23 mouse cellular contexts compared by ENCODE assay signal in the genomic region with DNA sequence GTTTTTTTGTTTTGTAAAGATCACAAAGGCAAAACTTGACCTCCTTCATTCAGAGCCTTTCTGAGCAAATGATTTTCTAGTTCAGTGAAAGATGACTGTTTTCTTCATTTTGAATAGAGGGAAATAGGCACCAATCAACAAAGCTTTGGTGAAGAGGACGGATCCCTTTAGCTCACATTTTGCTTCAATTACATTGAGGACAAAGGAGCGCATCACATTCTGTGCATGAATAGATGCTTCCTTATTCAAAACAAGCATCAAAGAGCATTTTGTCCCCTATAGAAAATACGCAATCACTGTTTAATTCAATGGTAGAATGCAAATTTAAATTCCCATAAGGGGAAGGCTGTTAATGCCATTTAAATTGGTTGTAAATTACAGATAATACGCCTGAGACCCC.
DNase-seq lines count a peak whose midpoint lies in the region; ATAC-seq and TF ChIP-seq lines count a peak whose summit lies in the region.
"Had no signal": no experiment of that assay in that cellular context is flagged by ENCODE, and none has a peak within 500 bp of the region (broad histone marks: within the 10 kb centered on the region; RNA-seq: fewer than 3 reads in every experiment).

No protein-coding gene starts in this region.

- no peak overlapping the region for H3K4me2 ChIP-seq in forebrain, embryonic 14.5 days (ENCODE audit: low read length)
- H3K4me2 ChIP-seq in forebrain, postnatal 0 days (ENCODE audit: low read depth), result no peak overlapping the region
- no peak overlapping the region for H3K4me2 ChIP-seq in stomach, postnatal 0 days (replicated peaks; ENCODE audit: low read depth)
- H3K4me2 ChIP-seq: heart, embryonic 12.5 days; heart, embryonic 15.5 days; hindbrain, embryonic 12.5 days; hindbrain, embryonic 15.5 days had no signal

- H3K9me3 ChIP-seq in forebrain, embryonic 14.5 days (replicated peaks; ENCODE audit: control insufficient read depth, low read length), result no peaks in the 10 kb centered on the region
- H3K9me3 ChIP-seq in forebrain, postnatal 0 days (ENCODE audit: low read length), result no peaks in the 10 kb centered on the region
- no peaks in the 10 kb centered on the region for H3K9me3 ChIP-seq in stomach, postnatal 0 days (ENCODE audit: control insufficient read depth, low read length)
- H3K9me3 ChIP-seq: heart, embryonic 12.5 days; heart, embryonic 15.5 days; hindbrain, embryonic 12.5 days; hindbrain, embryonic 15.5 days had no signal

- no peak overlapping the region for H3K9ac ChIP-seq in forebrain, embryonic 14.5 days (ENCODE audit: low read length)
- no peak overlapping the region for H3K9ac ChIP-seq in forebrain, postnatal 0 days
- H3K9ac ChIP-seq in stomach, postnatal 0 days (ENCODE audit: low read length), result no peak overlapping the region
- H3K9ac ChIP-seq: heart, embryonic 12.5 days; heart, embryonic 15.5 days; hindbrain, embryonic 12.5 days; hindbrain, embryonic 15.5 days had no signal

- no peaks in the 10 kb centered on the region for H3K36me3 ChIP-seq in forebrain, embryonic 14.5 days (ENCODE audit: control insufficient read depth, insufficient read depth, low read length)
- H3K36me3 ChIP-seq in forebrain, postnatal 0 days (ENCODE audit: insufficient read depth), result no peaks in the 10 kb centered on the region
- no peaks in the 10 kb centered on the region for H3K36me3 ChIP-seq in stomach, postnatal 0 days (ENCODE audit: control insufficient read depth, insufficient read depth, low read length)
- H3K36me3 ChIP-seq: heart, embryonic 12.5 days; heart, embryonic 15.5 days; hindbrain, embryonic 12.5 days; hindbrain, embryonic 15.5 days had no signal

- no peak for TF ChIP-seq CTCF in forebrain, postnatal 0 days (IDR thresholded peaks at IDR 0.05; ENCODE audit: low read depth)
- no peak for TF ChIP-seq CTCF in brain, embryonic 14.5 days (IDR thresholded peaks at IDR 0.05; ENCODE audit: borderline replicate concordance, extremely low read depth, insufficient read depth, insufficient read length)
- TF ChIP-seq CTCF in stomach, postnatal 0 days (IDR thresholded peaks at IDR 0.05; ENCODE audit: low read depth), result no peak

- TF ChIP-seq POLR2A in brain, embryonic 14.5 days (IDR thresholded peaks at IDR 0.05; ENCODE audit: borderline replicate concordance, extremely low read depth, insufficient read depth, insufficient read length, poor library complexity, severe bottlenecking), result no peak

- no peak overlapping the region for H3K4me3 ChIP-seq in forebrain, embryonic 14.5 days (ENCODE audit: low read depth, low read length)
- H3K4me3 ChIP-seq in forebrain, postnatal 0 days (ENCODE audit: low read depth, low read length), result no peak overlapping the region
- no peak overlapping the region for H3K4me3 ChIP-seq in stomach, postnatal 0 days (ENCODE audit: low read depth, low read length)
- H3K4me3 ChIP-seq: heart, embryonic 12.5 days; heart, embryonic 15.5 days; hindbrain, embryonic 12.5 days; hindbrain, embryonic 15.5 days had no signal

- peak; percentile 65 for ATAC-seq in forebrain, embryonic 14.5 days
- no peak for ATAC-seq in forebrain, postnatal 0 days
- ATAC-seq in stomach, postnatal 0 days (ENCODE audit: low FRiP score, low TSS enrichment), result no peak
- ATAC-seq: intestine, postnatal 0 days had no signal

- TF ChIP-seq EP300 in stomach, postnatal 0 days (optimal IDR thresholded peaks at IDR 0.05), result no peak

- no peak overlapping the region for H3K27ac ChIP-seq in forebrain, embryonic 14.5 days (ENCODE audit: low read depth, low read length)
- H3K27ac ChIP-seq in forebrain, postnatal 0 days (ENCODE audit: low read depth, low read length), result no peak overlapping the region
- H3K27ac ChIP-seq in stomach, postnatal 0 days (replicated peaks), result no peak overlapping the region
- H3K27ac ChIP-seq: heart, embryonic 15.5 days; hindbrain, embryonic 12.5 days; hindbrain, embryonic 15.5 days had no signal

- H3K4me1 ChIP-seq in forebrain, embryonic 14.5 days (ENCODE audit: control insufficient read depth, insufficient read depth, low read length), result no peaks in the 10 kb centered on the region
- no peaks in the 10 kb centered on the region for H3K4me1 ChIP-seq in forebrain, postnatal 0 days (ENCODE audit: insufficient read depth)
- no peaks in the 10 kb centered on the region for H3K4me1 ChIP-seq in stomach, postnatal 0 days (replicated peaks; ENCODE audit: control insufficient read depth, insufficient read depth)
- H3K4me1 ChIP-seq: heart, embryonic 12.5 days; heart, embryonic 15.5 days; hindbrain, embryonic 12.5 days; hindbrain, embryonic 15.5 days had no signal

- H3K27me3 ChIP-seq in forebrain, embryonic 14.5 days (replicated peaks; ENCODE audit: control insufficient read depth, insufficient read depth, low read length), result no peaks in the 10 kb centered on the region
- H3K27me3 ChIP-seq in forebrain, postnatal 0 days (ENCODE audit: insufficient read depth, low read length), result no peaks in the 10 kb centered on the region
- no peaks in the 10 kb centered on the region for H3K27me3 ChIP-seq in stomach, postnatal 0 days (ENCODE audit: control insufficient read depth, insufficient read depth, low read length)
- H3K27me3 ChIP-seq: heart, embryonic 12.5 days; heart, embryonic 15.5 days had no signal

- 42% methylated on average over 4 of the region's 4 CpGs for WGBS in forebrain, embryonic 14.5 days
- WGBS in forebrain, postnatal 0 days, result 51% methylated on average over 4 of the region's 4 CpGs
- WGBS in stomach, postnatal 0 days, result 84% methylated on average over 4 of the region's 4 CpGs

- peak; percentile 2 for DNase-seq in embryo, embryonic 10.5 days (ENCODE audit: low spot score)
- DNase-seq in embryo, embryonic 9.5 days (ENCODE audit: extremely low spot score), result no peak
- DNase-seq in forebrain, embryonic 14.5 days (ENCODE audit: low spot score), result peak; percentile 56
- DNase-seq in forebrain, postnatal 0 days, result no peak
- peak; percentile 72 for DNase-seq in brain, embryonic 14.5 days (ENCODE audit: low read depth)
- DNase-seq in stomach, postnatal 0 days (ENCODE audit: low spot score), result no peak
- DNase-seq: adrenal gland, postnatal 10 days; adrenal gland, postnatal 36 days; cerebellum, adult 11 months; cerebellum, adult 2 months; cerebellum, adult 9-11 months; cerebellum, postnatal 25 days; embryo, embryonic 11 days; gastrocnemius, postnatal 25 days; heart, adult 18-20 months; heart, postnatal 10 days; heart, postnatal 36 days; kidney, adult 2 months had no signal

Comparison
In these comparisons a context has a peak if more than half of its experiments do, and no peak if none do; other contexts are left out.
1. DNase-seq: peak in embryo, embryonic 10.5 days (single experiment), forebrain, embryonic 14.5 days (single experiment) and brain, embryonic 14.5 days (single experiment); none in embryo, embryonic 9.5 days (single experiment), forebrain, postnatal 0 days (single experiment) and stomach, postnatal 0 days (single experiment).